Mouse (Mus musculus): ENCODE results near the gene Cry2.

DNA sequence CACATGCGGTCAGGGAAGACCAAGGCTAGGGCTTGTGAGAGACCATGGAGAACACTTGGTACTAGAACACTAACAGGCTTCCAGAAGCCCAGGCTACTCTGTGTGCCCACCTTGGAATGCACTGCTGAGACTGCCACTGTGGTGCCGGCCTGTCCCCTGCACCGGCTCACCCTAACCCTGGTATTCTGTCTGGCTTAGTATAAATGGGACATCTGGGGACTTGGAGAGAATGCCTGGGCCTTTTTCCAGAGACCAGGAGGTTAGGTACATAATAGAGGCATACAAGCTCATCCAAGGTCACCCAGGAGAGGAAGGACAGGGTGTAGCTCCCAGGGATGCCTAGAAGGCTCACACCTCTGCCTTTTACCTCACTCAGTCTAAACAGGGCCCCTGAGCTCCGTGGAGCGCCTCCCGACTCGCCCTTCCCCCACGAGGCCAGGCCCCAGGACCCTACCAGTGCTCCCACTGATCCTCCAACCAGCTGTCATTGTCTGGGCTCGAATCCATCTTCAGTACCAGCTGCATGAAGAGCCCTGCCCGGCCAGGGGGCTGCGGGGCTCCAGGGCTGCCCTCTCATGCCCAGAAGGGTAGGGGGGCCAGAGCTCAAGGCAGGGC lies 42.0 kb downstream of the Cry2 start:
- no peak for TF ChIP-seq CTCF (IDR thresholded peaks at IDR 0.05; ENCODE audit: low read depth)
- TF ChIP-seq EP300 (IDR thresholded peaks at IDR 0.05; ENCODE audit: low read depth) = no peak

Measured in liver, embryonic 14.5 days (tissue).